Mouse (Mus musculus): ENCODE data around the gene Fbxl3.

The Fbxl3 gene

DNA sequence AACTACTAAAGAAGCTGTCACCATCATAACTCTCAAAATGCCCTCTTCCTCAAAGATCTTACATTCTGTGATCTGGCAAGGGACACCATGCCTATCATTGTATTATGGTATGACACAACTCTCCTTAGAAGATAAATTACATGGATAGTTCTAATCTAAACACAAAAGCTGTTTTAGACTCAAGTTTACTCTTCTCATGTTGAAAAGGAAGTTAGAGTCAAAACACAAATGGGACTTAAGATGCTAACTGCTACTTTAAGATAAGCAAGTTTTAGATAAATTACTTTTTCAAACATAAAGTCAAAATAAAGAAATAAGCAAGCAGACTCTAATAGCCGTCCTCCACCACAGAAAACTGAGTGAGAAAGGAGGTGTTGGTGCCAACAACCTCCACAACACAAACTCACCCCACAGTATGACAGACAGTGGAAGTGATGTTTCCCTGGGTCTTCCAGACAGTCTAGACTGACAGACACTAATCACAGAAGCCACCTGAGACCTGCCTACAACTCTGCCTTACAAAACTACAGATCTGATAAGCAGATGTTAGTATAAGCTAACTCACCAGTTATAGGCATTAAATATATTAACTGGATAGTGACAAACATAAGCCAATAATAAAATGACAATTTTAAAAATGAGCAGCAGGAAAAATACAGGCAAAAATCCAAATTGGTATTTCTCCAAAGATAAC is 13.4 kb downstream of the Fbxl3 start:
- DNase-seq (ENCODE audit: extremely low read depth, low read depth, low spot score) = no peak

DNA sequence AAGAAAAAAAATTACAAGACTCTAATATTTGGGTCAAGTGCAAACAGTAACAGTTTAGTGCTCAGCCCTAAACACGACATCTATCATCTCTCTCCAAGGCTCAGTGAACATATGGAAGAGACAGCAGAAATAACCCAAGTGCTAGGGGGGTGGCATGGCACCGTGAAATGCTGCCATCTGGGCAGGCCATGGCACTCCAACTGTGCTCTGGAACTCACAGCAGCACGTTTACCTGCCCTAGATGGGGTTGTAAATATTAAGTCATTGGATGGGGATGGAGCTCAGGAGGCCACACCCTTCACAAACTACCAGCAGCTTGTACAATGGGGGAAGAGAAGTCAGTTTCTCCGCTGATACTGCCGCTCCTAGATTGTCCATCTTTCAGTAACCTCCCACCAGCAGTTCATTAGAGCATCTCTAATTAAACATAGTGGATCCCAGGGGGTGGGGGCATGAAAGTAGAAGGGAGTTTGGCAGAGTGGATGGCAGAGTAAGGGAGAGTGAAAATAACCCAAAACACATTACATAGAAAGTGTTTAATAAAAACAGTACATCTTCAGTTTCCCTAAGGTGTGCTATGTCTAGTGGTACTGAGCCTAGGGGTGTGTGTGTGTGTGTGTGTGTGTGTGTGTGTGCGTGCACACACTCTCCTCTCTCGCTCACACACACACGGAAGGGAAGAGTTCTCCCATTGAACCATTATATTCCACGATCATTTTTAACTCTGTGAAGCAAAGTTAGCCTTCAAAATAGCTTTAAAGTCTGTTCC is 20.0 kb downstream of the Fbxl3 start:
- DNase-seq (ENCODE audit: extremely low read depth, low read depth, low spot score) = no peak

DNA sequence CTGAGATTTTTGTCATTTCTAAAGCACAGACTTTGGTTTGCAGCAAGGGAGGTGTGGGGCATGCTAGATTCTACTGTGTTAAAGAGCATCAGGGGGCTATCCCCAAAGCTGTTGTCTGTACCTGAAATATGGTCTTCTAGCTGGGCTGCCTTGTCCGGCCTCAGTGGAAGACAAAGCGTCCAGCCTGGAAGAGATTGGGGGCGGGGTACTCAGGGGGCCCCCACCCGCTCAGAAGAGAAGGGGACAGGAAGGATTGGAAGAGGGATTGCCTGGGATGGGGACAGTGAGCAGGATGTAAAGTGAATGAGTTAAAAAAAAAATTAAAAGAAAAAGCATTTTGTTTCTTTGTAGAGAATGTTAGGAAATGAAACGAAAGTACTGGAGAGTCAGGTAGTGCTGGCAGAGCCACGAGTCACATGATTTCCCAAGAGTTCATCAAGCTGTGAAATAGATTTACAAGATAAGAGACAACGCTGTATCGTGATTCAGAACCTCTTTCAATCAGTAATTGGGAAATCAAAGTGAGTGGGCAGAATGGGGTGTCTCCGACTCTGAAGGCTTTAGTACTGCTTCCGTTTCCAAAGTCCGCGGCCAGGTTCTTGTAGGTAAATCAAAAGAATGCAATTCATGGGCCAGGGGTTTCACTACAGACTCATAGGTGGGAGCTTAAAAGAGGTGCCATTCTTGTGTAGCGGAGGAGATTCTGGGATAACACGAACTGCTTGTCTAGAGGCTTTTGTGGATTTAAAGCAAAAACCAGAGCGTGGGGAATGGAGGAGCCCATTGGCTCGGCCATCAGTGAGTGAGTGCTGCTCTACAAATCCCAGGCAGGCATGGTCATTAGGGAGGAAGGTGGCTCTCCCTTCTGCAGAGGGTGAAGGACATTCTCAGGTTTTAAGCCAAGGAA is 21.1 kb downstream of the Fbxl3 start:
- peak; percentile 62 for DNase-seq (ENCODE audit: extremely low read depth, low read depth, low spot score)

DNA sequence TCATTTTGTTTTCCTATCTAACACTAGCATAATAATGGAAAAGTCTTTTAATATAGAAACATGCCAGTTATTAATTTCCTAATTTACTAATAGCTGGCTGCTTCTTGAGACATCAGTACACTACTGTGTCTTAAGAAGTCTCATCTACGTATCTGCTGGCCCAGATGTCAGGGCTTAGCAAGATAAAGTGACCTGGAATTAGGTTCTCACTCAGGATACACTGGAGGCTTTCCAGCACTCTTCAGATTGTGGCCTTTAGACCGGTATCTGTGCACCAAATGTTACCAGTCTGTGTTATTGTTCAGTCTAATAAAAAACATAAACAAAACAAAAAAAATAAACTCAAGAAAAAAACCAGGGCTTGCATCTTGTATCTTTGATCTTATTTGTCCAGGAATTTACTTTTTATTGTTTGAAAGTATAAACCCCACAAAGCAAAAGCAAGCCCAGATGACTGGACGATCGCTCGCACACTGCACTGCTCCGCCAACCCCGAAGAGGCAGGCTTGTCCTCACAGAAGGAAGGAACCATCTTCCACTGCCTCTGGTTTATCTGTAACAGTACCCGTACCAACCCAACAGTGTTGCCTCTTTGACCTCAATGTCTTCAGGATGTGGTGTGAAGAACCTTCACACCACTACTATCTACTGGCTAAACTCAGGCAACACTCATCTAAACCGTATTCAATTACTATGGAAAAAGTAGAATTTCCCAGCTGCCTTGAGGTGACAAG is 21.9 kb downstream of the Fbxl3 start:
- no peak for DNase-seq (ENCODE audit: extremely low read depth, low read depth, low spot score)

DNA sequence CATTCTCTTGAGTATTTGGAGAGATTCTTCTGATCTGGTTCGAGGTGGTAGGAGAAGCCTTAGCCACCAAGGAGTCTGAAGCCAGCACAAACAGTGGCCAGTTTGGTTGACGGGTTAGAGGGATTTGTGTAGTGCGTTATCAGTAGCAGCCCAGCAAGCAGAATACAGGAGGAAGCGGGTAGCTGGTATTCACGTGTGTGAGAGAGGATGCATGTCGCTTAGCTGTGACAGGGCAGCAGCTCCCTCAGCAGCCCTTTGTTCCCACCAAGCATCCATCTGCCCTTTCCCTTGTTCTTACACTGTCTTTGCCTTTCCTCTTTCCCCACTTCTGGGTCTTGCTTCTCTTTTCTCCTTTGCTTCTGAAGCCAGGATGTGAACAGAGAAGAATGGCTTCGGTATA is 24.2 kb downstream of the Fbxl3 start:
- DNase-seq (ENCODE audit: extremely low read depth, low read depth, low spot score) = no peak

DNA sequence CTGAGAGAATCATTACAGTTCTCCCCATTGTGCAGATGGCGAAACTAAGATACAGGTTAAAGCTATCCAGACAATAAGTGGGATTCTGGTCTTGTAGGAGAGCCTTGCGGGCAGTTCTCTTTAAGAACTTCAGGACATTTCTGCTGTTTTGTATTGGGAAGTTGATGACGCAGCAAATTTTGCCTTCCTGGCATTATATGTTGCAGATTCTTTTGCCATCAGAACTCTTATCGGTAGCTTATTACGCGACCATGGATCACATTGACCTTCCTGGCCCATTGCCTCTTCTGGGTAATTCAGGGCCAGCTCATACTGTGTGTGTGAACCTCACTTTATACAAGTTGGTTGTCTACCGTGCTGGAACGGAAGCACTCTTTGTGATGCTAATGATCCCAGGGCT is 25.5 kb downstream of the Fbxl3 start:
- no peak for DNase-seq (ENCODE audit: extremely low read depth, low read depth, low spot score)

DNA sequence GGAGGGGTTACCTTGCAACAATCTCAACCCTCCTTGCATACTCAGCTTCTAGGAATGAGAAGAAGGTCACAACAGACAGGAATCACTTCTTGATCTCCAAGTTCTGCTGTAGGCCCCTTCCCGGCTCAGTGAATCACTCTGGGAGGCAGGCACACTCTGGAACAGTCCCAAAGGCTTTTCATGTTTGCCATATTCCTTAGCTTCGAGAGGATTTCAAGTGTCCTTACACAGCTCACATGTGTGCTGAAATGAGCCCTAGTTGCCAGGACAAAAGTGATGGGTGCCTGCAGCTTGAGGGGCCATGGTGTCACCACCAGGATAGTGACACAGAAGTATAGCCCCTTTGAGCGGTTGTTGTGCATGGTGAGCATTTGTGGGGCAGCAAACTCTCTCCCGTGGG is 26.6 kb downstream of the Fbxl3 start:
- DNase-seq (ENCODE audit: extremely low read depth, low read depth, low spot score) = no peak

DNA sequence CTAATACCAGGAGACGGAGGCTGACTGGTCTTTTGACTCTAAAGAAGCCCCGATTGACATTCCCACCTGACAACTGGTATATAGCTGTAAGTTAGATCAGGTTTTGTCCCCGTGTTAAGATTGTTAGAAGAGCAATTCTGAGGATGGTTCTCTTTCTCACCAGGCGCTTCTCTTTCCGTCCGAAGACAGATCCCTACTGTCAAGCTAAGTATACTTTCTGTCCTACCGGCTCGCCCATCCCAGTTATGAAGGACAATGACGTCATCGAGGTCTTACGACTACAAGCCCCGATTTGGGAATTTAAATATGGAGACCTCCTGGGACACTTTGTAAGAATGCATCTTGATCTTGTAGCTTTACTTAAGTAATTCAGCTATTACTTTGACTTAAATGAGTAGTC is 27.9 kb downstream of the Fbxl3 start:
- no peak for DNase-seq (ENCODE audit: extremely low read depth, low read depth, low spot score)

DNA sequence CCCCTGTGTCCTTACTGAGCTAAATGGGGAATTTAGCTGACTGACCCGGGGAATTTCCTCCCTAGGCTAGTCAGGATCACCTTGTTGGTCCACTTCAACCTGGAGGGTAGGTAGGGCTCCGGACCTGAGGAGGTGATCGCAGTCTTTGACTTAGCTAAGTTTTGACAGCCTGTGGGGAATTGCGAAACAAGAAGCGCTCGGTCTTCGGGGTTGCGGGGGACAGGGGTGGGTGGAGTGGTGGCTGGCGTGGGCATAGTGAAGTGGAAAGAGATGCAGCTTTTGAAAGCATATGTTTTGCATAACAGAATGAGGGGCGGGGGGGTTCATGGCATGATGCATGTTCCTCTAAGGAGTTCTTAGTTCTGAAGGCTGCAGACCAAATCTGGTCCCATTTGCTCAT is 28.6 kb downstream of the Fbxl3 start:
- DNase-seq (ENCODE audit: extremely low read depth, low read depth, low spot score) = no peak

DNA sequence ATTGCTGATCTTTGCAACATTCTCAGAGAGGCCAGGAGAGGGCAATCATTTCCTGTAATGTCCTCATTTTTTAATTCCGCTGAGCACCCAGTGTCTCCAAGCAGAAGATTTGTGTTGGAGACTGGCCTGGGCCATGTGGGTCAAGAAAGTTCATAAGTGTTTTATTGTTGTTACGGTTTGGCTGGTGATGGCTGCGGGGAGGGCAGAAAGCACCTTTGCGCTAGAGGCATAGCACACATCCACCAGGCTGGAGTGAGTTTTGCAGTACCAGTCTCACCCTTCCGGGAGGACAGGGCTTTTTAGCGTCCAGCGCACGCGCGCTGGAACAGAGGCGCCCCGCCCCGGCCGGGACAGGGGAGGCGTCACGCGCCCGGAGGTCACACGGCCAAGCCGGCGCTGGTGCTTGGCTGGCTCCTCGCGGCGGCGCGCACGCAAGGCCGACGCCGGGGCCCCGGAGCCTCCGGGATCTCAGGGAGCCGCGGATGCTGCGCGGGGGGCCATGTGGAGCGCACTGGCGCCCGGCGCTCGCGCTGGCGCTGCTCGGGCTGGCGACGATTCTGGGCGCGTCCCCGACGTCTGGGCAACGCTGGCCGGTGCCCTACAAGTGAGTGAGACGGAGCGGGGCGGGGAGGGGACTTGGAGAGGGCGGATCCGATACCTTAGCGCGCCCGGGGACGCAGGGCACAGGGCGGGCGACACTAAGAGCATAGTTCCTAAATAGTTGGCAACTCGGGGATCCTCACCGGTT is 29.3 kb downstream of the Fbxl3 start, which contains the start of gene Cln5:
Cln5 (plus strand) TSS at position 353 of the 748 bp plus-strand sequence.
- no peak for DNase-seq (ENCODE audit: extremely low read depth, low read depth, low spot score)

DNA sequence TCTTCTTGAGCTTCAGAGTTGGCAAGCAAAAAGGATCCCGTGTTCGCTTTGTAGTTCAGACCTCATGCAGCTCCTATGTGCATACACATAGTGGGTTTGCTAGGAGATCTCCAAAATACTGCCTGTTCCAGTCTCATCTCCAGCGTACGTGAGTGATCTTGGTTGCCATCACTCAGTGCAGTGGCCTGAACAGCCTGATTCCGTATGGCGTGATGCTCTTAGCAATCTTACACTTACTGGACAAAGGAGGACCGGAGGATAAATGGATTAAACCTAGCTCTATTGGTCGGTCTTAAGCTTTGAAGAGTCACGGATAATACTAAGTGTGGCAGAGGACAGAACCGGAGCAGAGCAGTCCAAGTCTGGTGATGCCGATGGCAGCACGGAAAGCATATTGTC is 29.9 kb downstream of the Fbxl3 start:
- DNase-seq (ENCODE audit: extremely low read depth, low read depth, low spot score) = no peak

DNA sequence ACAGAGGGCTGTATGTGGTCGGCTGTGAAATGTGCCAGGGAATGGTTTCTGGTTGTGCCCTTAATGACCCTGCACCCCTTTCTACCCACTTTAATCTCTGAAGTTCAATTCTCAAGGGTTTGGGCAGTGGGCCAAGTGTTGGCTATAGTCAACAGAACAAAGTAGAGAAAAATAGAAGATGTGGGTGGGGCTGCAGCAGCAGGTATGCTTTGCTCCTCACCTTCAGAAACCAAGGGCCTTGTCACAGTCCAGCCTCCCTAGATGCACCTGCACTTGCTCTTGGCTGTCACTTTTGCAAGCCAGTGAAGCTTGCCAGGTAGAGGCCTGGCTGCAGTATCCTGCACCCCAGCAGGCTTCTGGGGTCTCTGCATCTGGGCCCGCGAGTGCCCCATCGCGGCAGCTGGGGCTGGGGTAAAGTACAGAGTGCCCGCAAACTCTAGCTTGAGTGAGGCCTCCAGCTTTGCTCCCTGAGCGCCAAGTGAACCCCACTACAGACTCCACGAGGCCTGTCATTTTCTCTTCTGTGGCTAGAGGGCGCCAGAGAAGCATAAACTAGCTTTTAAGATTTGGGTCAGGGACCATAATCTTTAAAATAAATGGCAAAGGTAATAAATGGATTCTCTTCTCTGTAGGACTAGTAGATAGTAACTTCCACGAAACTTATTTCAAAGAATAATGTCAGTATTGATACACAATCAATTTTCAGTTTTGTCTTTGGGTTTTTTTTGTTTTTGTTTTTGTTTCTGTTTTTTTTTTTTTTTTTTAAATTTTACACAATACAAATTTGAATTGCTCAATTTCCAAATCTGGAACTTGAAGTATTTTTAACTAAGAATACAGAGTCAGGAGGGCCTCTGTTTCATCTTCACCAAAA is 33.8 kb downstream of the Fbxl3 start:
- no peak for DNase-seq (ENCODE audit: extremely low read depth, low read depth, low spot score)

DNA sequence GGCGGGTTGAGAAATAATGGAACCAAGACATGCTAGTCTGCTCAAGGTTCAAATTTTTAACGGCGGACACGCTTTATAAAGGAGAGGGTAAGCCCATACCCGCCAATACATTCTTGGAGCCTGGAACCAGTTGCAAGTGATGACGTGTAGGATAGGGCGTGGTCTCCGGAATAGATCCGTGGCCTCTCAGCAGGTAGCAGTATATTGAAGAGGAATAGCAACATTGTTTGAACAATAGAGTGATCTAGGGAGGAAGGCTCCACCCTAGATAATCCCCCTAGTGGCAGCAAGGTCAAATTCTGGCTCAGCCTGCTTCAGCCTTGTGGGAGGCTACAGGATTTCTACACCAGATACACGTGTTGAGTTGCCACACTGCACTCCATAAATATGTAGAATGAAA is 39.9 kb downstream of the Fbxl3 start:
- DNase-seq (ENCODE audit: extremely low read depth, low read depth, low spot score) = no peak

DNA sequence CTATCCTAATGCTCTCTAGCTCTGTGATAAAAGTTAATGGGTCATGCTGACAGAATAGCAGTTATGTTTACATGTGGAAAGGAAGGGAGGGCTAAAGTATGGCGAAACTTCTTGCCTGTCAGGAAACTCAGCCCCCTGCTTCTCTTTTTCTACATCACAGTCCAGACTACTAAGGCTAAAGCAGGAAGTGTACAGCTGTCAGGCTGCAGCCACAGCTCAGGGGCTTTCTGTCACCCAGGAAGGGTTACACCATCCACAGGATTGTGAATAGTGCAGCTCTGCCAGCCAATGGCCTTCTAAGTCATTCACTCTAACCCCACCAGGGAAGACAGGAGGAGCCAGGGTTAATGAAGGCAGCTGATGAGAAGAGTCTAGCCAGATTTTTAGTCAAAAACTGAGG is 40.4 kb downstream of the Fbxl3 start:
- DNase-seq (ENCODE audit: extremely low read depth, low read depth, low spot score) = no peak

DNA sequence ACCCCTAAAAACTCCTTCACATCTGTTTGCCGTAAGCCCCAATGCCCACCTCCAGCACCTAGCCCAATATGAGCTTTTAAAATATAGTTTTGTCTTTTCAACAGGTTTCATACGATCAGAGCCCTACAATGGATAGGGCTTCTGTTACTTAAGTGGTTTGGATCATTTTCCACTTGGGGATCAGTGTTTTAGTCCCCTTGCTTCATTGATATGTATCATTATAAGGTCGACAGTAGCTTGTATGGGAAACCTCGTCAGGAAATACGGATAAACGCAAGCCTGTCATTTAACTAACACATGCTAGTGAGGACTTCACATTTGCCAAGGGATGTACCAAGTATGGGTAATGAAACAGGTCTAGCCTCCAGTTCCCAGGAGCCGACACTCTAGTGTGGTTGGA is 42.8 kb downstream of the Fbxl3 start:
- no peak for DNase-seq (ENCODE audit: extremely low read depth, low read depth, low spot score)

DNA sequence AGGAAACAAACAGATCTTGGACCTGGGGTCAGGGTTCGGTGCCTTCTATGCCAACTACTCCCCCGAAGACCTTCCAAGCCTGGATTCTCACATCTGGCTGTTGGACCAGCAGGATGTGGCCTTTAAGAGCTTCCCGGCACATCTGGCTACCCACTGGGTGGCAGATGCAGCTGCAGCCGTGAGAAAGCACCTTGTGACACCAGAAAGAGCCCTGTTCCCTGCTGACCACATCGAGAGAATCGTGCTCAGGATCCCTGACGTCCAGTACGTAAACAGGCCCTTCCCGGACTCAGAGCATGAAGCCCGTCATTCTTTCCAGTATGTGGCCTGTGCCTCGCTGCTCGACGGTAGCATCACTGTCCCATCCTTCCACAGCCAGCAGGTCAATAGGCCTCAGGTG is 44.6 kb downstream of the Fbxl3 start:
- no peak for DNase-seq (ENCODE audit: extremely low read depth, low read depth, low spot score)

DNA sequence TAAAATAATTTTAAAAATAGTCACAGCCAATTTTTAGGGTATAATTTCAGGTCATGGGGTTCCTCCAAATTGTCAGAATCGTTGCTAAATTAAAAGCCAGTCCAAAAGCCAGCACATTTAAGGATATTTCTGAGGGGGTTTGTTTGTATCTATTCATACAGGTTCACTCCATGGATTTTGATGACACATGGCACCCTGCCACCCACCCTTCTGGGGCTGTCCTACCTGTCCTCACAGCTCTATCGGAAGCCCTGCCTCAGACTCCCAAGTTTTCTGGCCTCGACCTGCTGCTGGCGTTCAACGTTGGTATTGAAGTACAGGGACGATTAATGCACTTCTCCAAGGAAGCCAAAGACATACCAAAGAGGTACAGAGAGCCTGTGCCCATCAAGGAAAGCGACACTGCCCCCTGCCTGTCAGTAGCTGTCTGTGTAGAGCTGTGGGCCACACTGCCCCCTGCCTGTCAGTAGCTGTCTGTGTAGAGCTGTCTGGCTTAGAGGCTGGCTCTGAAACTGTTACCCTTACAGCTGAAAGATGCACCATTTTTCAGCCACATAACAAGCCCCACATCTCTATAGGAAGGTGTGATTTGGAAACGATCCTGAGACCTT is 48.1 kb downstream of the Fbxl3 start:
- no peak for DNase-seq (ENCODE audit: extremely low read depth, low read depth, low spot score)

DNA sequence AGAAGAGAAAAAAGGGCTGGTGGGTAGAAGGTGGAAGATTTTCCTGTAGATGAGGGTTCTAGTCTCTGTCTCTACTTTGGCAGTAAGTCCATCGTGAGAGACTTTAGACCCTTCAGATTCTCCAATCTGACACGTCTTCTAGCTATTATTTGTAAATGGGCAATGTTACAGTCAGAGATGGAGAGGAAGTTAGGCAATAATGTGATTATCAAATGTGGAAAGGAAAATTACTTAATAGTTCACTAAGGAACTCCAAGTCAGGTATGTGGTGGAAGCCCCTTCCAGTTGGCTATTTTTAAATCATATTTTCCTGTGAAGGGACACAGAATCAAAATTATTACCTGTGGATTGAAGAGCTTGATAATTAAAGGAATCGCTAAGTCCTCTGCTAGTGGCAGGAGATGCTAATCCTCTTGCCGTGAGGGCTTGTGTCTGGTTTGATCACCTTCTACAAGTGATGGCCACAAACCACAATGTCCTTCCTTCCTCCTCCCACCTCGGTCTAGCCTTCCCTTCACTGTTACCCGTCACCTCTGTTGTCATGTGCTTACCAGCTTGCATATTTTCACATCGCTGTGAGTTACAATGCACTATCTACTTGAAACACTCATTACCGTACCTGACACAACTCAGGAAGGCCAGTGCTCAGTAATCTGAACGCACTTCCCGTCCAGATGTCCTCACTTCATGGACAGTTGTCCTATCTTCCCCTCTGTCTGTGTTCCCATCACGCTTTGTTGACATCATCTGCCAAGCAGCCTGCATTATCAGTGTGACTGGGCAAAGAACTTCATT is 50.9 kb downstream of the Fbxl3 start:
- no peak for DNase-seq (ENCODE audit: extremely low read depth, low read depth, low spot score)
